Mouse (Mus musculus): ENCODE results near the gene Cerk. TPM values are rescaled to one million over a fixed set of nuclear protein-coding genes. Genes with fewer than 3 reads are reported as not detected.
A peak's percentile ranks its signal among the peaks of the same experiment; 100 is the strongest.

Cerk gene
- 20.4 and 23.3 TPM in 2 replicates for polyA plus RNA-seq (2012; rRNA removed)
- polyA plus RNA-seq (2014; fragmentation: Nextera tagmentation; extraction: Ambion mirVana): 18.0 and 19.7 TPM in 2 replicates

DNA sequence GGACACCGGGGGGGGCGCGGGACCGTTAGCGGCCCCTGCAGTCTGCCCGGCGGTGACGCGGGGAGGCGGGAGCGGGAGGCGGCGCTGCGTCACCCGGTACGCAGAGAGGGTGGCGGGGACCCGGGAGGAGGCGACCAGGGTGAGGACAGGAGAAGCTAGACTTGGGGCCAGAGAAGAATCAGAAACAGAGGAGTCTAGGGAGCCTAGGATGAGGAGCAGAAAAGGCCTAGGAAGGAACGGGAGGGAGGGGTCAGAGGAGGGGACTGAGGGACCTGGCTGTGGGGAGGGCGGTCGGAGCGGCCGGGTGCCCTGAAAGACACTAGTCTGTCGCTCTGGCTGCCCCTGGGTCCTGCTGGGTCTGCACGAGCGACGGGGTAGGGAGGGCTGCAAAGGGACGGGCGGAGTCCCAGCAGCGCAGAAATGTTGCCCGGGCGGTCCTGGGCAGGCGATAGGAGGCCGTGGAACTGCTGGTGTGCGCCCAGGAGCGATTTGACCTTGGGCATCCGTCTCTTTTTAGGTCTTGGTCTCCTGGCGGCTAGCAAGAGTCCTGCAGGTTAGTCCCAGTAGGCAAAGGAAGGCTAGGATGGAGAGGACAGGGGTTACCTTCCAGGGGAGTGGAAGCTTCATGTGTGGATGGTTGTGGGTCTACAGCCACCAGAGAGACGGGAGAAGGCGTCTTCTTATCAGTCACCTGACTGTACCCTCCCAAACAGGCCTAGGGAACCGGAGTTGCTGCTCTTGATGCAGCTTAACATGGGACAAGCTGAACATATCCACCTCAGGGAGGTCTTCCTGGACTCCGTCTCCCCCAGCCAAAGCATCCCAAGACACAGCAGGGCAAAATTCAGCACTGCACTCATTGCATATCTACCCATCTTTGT lies at the start of gene Cerk:
Gene Cerk, minus strand, starts transcription at position 453 of the 881 bp plus-strand sequence.
- peak; percentile 54 for ATAC-seq (ENCODE audit: low FRiP score, low read depth)
- Histone ChIP-seq H3K36me3 (ENCODE audit: control insufficient read depth, insufficient read depth, low read length) (no peaks in the 10 kb centered on the region), H3K9me3 (ENCODE audit: control insufficient read depth, low read length) (no peaks in the 10 kb centered on the region), H3K27ac (replicated peaks; ENCODE audit: low read depth, low read length) (peak within 1 kb of the TSS; percentile 81), H3K4me1 (ENCODE audit: control insufficient read depth, insufficient read depth, low read length) (peaks cover 17% of the 10 kb centered on the region), H3K9ac (ENCODE audit: low read depth, low read length, severe bottlenecking) (peak within 1 kb of the TSS; percentile 94), H3K27me3 (ENCODE audit: control insufficient read depth, insufficient read depth, low read length) (no peaks in the 10 kb centered on the region), H3K4me3 (replicated peaks; ENCODE audit: low read length) (peak within 1 kb of the TSS; percentile 92), H3K4me2 (replicated peaks; ENCODE audit: low read depth, low read length, severe bottlenecking) (peak within 1 kb of the TSS; percentile 85)
- WGBS: 4% methylated on average over 32 of the region's 43 CpGs
- DNase-seq (ENCODE audit: low spot score): no peak
- TF ChIP-seq POLR2A (IDR thresholded peaks at IDR 0.05; ENCODE audit: borderline replicate concordance, extremely low read depth, insufficient read depth, insufficient read length): no peak

DNA sequence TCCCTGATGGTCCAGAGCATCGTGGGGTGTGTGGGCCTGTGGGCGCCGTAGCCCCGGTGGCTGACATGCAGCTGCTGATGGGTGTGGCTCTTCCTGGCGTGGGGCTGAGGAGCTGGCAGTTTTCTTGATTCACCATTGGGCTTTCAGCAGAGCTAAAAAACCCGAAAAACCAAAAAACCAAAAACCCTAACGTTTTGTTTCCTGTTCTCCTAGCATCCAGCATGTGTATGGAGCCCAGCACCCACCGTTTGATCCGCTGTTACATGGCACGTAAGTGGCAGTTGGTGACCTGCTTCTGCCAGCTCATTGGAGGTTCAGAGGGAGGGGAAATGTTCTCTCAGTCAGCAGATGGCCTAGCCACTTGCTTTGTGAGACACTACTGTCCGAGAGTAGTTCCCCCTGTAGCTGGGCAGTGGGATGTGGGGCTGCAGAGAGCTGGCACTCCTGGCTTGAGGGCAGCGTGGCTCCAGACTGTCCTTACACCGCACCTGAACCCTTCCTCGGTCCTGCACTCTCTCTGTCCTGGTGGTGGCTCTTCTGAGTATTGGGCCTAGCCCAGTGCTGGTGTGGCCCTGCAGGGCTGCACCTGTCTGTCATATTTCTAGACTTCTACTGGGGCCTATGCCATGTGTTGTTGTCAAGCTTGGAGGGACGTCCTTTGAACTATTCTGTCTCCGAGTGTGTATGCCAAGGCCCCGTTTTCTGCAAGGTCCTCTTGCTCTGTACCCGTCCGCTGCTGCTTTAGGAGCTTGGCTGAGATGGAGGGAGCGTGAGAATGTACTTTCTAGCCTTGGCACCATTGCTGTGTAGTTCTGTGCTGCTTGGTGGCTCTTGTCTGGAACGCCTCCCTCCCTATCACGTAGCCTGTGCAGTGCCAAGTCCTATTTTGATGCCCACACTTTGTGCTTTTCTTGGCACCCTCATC lies 48.8 kb upstream of the Cerk start:
- H3K4me2 ChIP-seq (replicated peaks; ENCODE audit: low read depth, low read length, severe bottlenecking): no peak overlapping the region
- DNase-seq (ENCODE audit: low spot score): no peak
- H3K9ac ChIP-seq (ENCODE audit: low read depth, low read length, severe bottlenecking): no peak overlapping the region
- peaks cover 12% of the 10 kb centered on the region; the same call in 1 of the 2 replicates for H3K4me1 ChIP-seq (ENCODE audit: control insufficient read depth, insufficient read depth, low read length)
- peaks cover 14% of the 10 kb centered on the region; the same call in 1 of the 2 replicates for H3K36me3 ChIP-seq (ENCODE audit: control insufficient read depth, insufficient read depth, low read length)
- H3K4me3 ChIP-seq (replicated peaks; ENCODE audit: low read length): no peak overlapping the region
- WGBS: 86% methylated on average over 22 of the region's 22 CpGs
- no peaks in the 10 kb centered on the region for H3K9me3 ChIP-seq (ENCODE audit: control insufficient read depth, low read length)
- H3K27ac ChIP-seq (replicated peaks; ENCODE audit: low read depth, low read length): no peak overlapping the region
- H3K27me3 ChIP-seq (ENCODE audit: control insufficient read depth, insufficient read depth, low read length): no peaks in the 10 kb centered on the region
- no peak for ATAC-seq (ENCODE audit: low FRiP score, low read depth)
- TF ChIP-seq POLR2A (IDR thresholded peaks at IDR 0.05; ENCODE audit: borderline replicate concordance, extremely low read depth, insufficient read depth, insufficient read length): no peak

GRCm38 (mm10) chr15:86234001-86234400 lies 48.1 kb upstream of the Cerk start:
- no peak overlapping the region for H3K9ac ChIP-seq (ENCODE audit: low read depth, low read length, severe bottlenecking)
- no peak overlapping the region for H3K4me2 ChIP-seq (replicated peaks; ENCODE audit: low read depth, low read length, severe bottlenecking)
- H3K27me3 ChIP-seq (ENCODE audit: control insufficient read depth, insufficient read depth, low read length): no peaks in the 10 kb centered on the region
- H3K9me3 ChIP-seq (ENCODE audit: control insufficient read depth, low read length): no peaks in the 10 kb centered on the region
- H3K36me3 ChIP-seq (ENCODE audit: control insufficient read depth, insufficient read depth, low read length): peaks cover 9% of the 10 kb centered on the region; the same call in 1 of the 2 replicates
- ATAC-seq (ENCODE audit: low FRiP score, low read depth): no peak
- peaks cover 12% of the 10 kb centered on the region; the same call in 1 of the 2 replicates for H3K4me1 ChIP-seq (ENCODE audit: control insufficient read depth, insufficient read depth, low read length)
- 87% methylated on average over 5 of the region's 5 CpGs for WGBS
- no peak for TF ChIP-seq POLR2A (IDR thresholded peaks at IDR 0.05; ENCODE audit: borderline replicate concordance, extremely low read depth, insufficient read depth, insufficient read length)
- H3K4me3 ChIP-seq (replicated peaks; ENCODE audit: low read length): no peak overlapping the region
- H3K27ac ChIP-seq (replicated peaks; ENCODE audit: low read depth, low read length): no peak overlapping the region
- DNase-seq (ENCODE audit: low spot score): no peak

GRCm38 (mm10) chr15:86231831-86232512 lies 46.0 kb upstream of the Cerk start:
- peaks cover 12% of the 10 kb centered on the region; the same call in 1 of the 2 replicates for H3K4me1 ChIP-seq (ENCODE audit: control insufficient read depth, insufficient read depth, low read length)
- H3K4me3 ChIP-seq (replicated peaks; ENCODE audit: low read length): no peak overlapping the region
- no peak for TF ChIP-seq POLR2A (IDR thresholded peaks at IDR 0.05; ENCODE audit: borderline replicate concordance, extremely low read depth, insufficient read depth, insufficient read length)
- WGBS: 25% methylated on average over 7 of the region's 7 CpGs
- H3K27me3 ChIP-seq (ENCODE audit: control insufficient read depth, insufficient read depth, low read length): no peaks in the 10 kb centered on the region
- DNase-seq (ENCODE audit: low spot score): no peak
- H3K27ac ChIP-seq (replicated peaks; ENCODE audit: low read depth, low read length): no peak overlapping the region
- no peak overlapping the region for H3K9ac ChIP-seq (ENCODE audit: low read depth, low read length, severe bottlenecking)
- no peak overlapping the region for H3K4me2 ChIP-seq (replicated peaks; ENCODE audit: low read depth, low read length, severe bottlenecking)
- H3K36me3 ChIP-seq (ENCODE audit: control insufficient read depth, insufficient read depth, low read length): peaks cover 5% of the 10 kb centered on the region; the same call in 1 of the 2 replicates
- no peaks in the 10 kb centered on the region for H3K9me3 ChIP-seq (ENCODE audit: control insufficient read depth, low read length)
- ATAC-seq (ENCODE audit: low FRiP score, low read depth): no peak

Data from limb, embryonic 14.5 days (tissue).